Comparison of ENCODE assay signal across 10 mouse cellular contexts in genomic region chr6:138421931-138422531, GRCm38 (mm10).
DNase-seq lines count a peak whose midpoint lies in the region; ATAC-seq and TF ChIP-seq lines count a peak whose summit lies in the region.
"Had no signal": no experiment of that assay in that cellular context is flagged by ENCODE, and none has a peak within 500 bp of the region (broad histone marks: within the 10 kb centered on the region; RNA-seq: fewer than 3 reads in every experiment).

No protein-coding gene starts in this region.

- peaks cover 47% of the 10 kb centered on the region for H3K27me3 ChIP-seq in kidney, embryonic 16.5 days (ENCODE audit: insufficient read depth, low read length)
- H3K27me3 ChIP-seq in hindbrain, embryonic 16.5 days (replicated peaks; ENCODE audit: control insufficient read depth, insufficient read depth, low read length): no peaks in the 10 kb centered on the region; the same call in 1 of the 2 replicates
- no peaks in the 10 kb centered on the region for H3K27me3 ChIP-seq in midbrain, postnatal 0 days (ENCODE audit: insufficient read depth, low read length)

- TF ChIP-seq CTCF in midbrain, postnatal 0 days (IDR thresholded peaks at IDR 0.05): no peak

- 1% methylated on average over 24 of the region's 24 CpGs for WGBS in kidney, embryonic 16.5 days
- WGBS in hindbrain, embryonic 16.5 days: 1% methylated on average over 24 of the region's 24 CpGs
- 0% methylated on average over 24 of the region's 24 CpGs for WGBS in midbrain, postnatal 0 days

- H3K4me3 ChIP-seq in kidney, embryonic 16.5 days (ENCODE audit: low read length): peak overlapping the region; percentile 44
- peak overlapping the region; percentile 56 for H3K4me3 ChIP-seq in hindbrain, embryonic 16.5 days (ENCODE audit: low read length)
- H3K4me3 ChIP-seq in midbrain, postnatal 0 days (ENCODE audit: low read depth, low read length): peak overlapping the region; percentile 54

- H3K27ac ChIP-seq in kidney, embryonic 16.5 days (ENCODE audit: low read length): no peak overlapping the region
- peak overlapping the region; percentile 85 for H3K27ac ChIP-seq in hindbrain, embryonic 16.5 days (ENCODE audit: low read depth, low read length)
- H3K27ac ChIP-seq in midbrain, postnatal 0 days (ENCODE audit: low read depth, low read length): peak overlapping the region; percentile 74

- no peak for ATAC-seq in kidney, embryonic 16.5 days (ENCODE audit: low FRiP score, low TSS enrichment)
- peak; percentile 37 for ATAC-seq in hindbrain, embryonic 16.5 days
- peak; percentile 31; the same call in 1 of the 2 replicates for ATAC-seq in midbrain, postnatal 0 days (ENCODE audit: low FRiP score)
- ATAC-seq: Patski had no signal

- peaks cover 20% of the 10 kb centered on the region for H3K4me1 ChIP-seq in kidney, embryonic 16.5 days (ENCODE audit: insufficient read depth, low read length)
- peaks cover 14% of the 10 kb centered on the region for H3K4me1 ChIP-seq in hindbrain, embryonic 16.5 days (ENCODE audit: control insufficient read depth, insufficient read depth, low read depth, low read length)
- no peaks in the 10 kb centered on the region for H3K4me1 ChIP-seq in midbrain, postnatal 0 days (ENCODE audit: insufficient read depth, low read length)

- H3K9ac ChIP-seq in kidney, embryonic 16.5 days (replicated peaks; ENCODE audit: low read length): no peak overlapping the region; the same call in 1 of the 2 replicates
- H3K9ac ChIP-seq in hindbrain, embryonic 16.5 days (ENCODE audit: low read depth, low read length): peak overlapping the region; percentile 59
- peak overlapping the region; percentile 68 for H3K9ac ChIP-seq in midbrain, postnatal 0 days (replicated peaks; ENCODE audit: low read length, poor library complexity, severe bottlenecking)

- H3K4me2 ChIP-seq in kidney, embryonic 16.5 days (replicated peaks; ENCODE audit: low read depth, low read length): peak overlapping the region; percentile 64
- peak overlapping the region; percentile 82 for H3K4me2 ChIP-seq in hindbrain, embryonic 16.5 days (ENCODE audit: low read length)
- peak overlapping the region; percentile 71 for H3K4me2 ChIP-seq in midbrain, postnatal 0 days (ENCODE audit: low read depth, low read length, poor library complexity, severe bottlenecking)

- no peaks in the 10 kb centered on the region for H3K9me3 ChIP-seq in kidney, embryonic 16.5 days (ENCODE audit: low read length)
- no peaks in the 10 kb centered on the region for H3K9me3 ChIP-seq in hindbrain, embryonic 16.5 days (ENCODE audit: control insufficient read depth, low read length)
- H3K9me3 ChIP-seq in midbrain, postnatal 0 days (ENCODE audit: low read length): no peaks in the 10 kb centered on the region

- DNase-seq in kidney, postnatal 10 days: no peak
- peak; percentile 36 for DNase-seq in embryo, embryonic 9.5 days (ENCODE audit: extremely low spot score)
- DNase-seq in midbrain, postnatal 0 days (ENCODE audit: low spot score): no peak
- DNase-seq in spleen, postnatal 36 days (ENCODE audit: low spot score in 2 of 2): no peak
- DNase-seq in left cerebral cortex, adult 9 months (ENCODE audit: low spot score in 2 of 2): no peak
- no peak for DNase-seq in adrenal gland, adult 8-10 months
- DNase-seq: gastrocnemius, postnatal 10 days had no signal

- no peaks in the 10 kb centered on the region for H3K36me3 ChIP-seq in kidney, embryonic 16.5 days (ENCODE audit: insufficient read depth, low read length)
- no peaks in the 10 kb centered on the region for H3K36me3 ChIP-seq in hindbrain, embryonic 16.5 days (ENCODE audit: control insufficient read depth, insufficient read depth, low read length)
- no peaks in the 10 kb centered on the region for H3K36me3 ChIP-seq in midbrain, postnatal 0 days (ENCODE audit: insufficient read depth, low read length)
